Mouse (Mus musculus) heart, embryonic 15.5 days (tissue): Measurements from ENCODE around the gene Mill1. TPM values are rescaled to one million over a fixed set of nuclear protein-coding genes. Genes with fewer than 3 reads are reported as not detected.
"Not testable (repeated sequence)": the region's sequence is repeated elsewhere in the genome, so short reads cannot be mapped to it uniquely, and the experiment has no call there.

Experiments
- ATAC-seq: fragments of 200-750 bp; cut with Nextera tagmentation; replicated peaks from 2 replicates; pipeline ENCODE4 v1.8.0; 2017; ENCODE audit warnings: low read depth, moderate TSS enrichment; ENCODE audit not compliant: insufficient number of reproducible peaks, insufficient read depth, low FRiP score
- H3K27ac ChIP-seq: fragments of 300-500 bp; sonication (generic); 2 replicates; pipeline ENCODE4 v1.5.1; 2015; ENCODE audit warnings: mild to moderate bottlenecking, inconsistent platforms
- H3K27me3 ChIP-seq: fragments of 300-500 bp; sonication (generic); 2 replicates; pipeline ENCODE4 v1.6.1; 2015; ENCODE audit warnings: inconsistent platforms
- H3K36me3 ChIP-seq: fragments of 300-500 bp; sonication (generic); 2 replicates; pipeline ENCODE4 v1.6.1; 2015; ENCODE audit warnings: mild to moderate bottlenecking, inconsistent platforms
- H3K4me1 ChIP-seq: fragments of 300-500 bp; sonication (generic); replicated peaks from 2 replicates; pipeline ENCODE4 v1.6.1; 2015; ENCODE audit warnings: inconsistent platforms
- H3K4me2 ChIP-seq: fragments of 300-500 bp; sonication (generic); 2 replicates; pipeline ENCODE4 v1.6.1; 2015; ENCODE audit warnings: inconsistent platforms, mild to moderate bottlenecking, moderate library complexity
- H3K4me3 ChIP-seq: fragments of 300-500 bp; sonication (generic); 2 replicates; pipeline ENCODE4 v1.5.1; 2015; ENCODE audit warnings: mild to moderate bottlenecking, inconsistent platforms
- H3K9ac ChIP-seq: fragments of 300-500 bp; sonication (generic); 2 replicates; pipeline ENCODE4 v1.6.1; 2015; ENCODE audit warnings: mild to moderate bottlenecking, inconsistent platforms
- H3K9me3 ChIP-seq: fragments of 300-500 bp; sonication (generic); replicated peaks from 2 replicates; pipeline ENCODE4 v1.6.1; 2016; ENCODE audit warnings: inconsistent platforms
- WGBS: fragments of 180-500 bp; shearing (Covaris S2); methylation state at CpG from one replicate; pipeline ENCODE4 v1.1.7; 2015; ENCODE audit warnings: mixed read lengths; 5-methylcytosine and 5-hydroxymethylcytosine counted together
- polyA plus RNA-seq: library from polyadenylated mRNA; unstranded; fragments of >200 nt; fragmentation: Nextera tagmentation; extraction: Ambion mirVana; gene quantifications from 2 replicates; pipeline ENCODE4 v1.2.1, GENCODE M21; 2015

Gene Mill1
- polyA plus RNA-seq = not detected in 2 replicates

DNA sequence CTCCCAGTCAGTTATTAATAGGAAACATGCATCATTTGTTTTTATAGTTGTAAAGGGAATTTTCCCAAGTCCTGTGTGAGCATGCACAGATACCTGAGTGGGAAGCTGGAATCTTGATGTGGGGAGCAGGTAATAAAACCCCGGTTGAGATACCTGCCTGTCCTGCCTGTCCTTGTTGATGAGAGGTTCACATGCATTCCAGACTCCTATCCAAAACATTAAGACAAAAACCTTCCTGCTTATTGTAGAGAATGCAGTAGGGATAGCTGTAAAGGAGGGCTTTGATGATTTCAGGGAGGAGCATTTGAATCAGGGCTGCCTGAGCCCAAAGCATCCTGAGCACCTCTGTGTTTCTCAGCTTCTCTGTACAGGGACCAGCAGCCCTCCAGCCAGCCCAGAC lies at the start of gene Mill1:
TSS of gene Mill1 (plus strand) at position 301 of the 400 bp plus-strand sequence.
- WGBS = 39% methylated on average over 1 of the region's 1 CpGs
- no peak for ATAC-seq
- H3K36me3 ChIP-seq = no peaks in the 10 kb centered on the region
- no peaks in the 10 kb centered on the region for H3K9me3 ChIP-seq
- H3K9ac ChIP-seq = no peak within 1 kb of the TSS
- no peaks in the 10 kb centered on the region for H3K27me3 ChIP-seq
- H3K27ac ChIP-seq = no peak within 1 kb of the TSS
- H3K4me1 ChIP-seq = no peaks in the 10 kb centered on the region
- H3K4me3 ChIP-seq = no peak within 1 kb of the TSS
- H3K4me2 ChIP-seq = no peak within 1 kb of the TSS

DNA sequence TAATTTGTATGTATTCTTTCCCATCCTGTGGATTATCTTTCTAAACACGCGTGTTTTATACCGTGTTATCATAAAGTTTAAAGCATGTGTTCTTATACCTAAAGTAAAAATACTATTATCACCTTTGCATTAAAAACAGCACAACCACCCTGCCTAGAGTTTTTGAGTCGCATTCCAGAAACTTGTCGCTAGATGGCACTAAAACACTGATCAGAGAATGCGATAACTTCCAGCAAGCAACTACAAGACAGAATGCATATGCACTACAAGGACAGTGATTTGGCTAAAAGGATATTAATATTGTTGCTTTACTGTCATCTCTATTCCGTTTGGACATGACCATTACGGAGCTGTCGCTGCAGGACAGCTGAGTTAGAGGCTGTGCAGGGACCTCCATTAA lies 34.2 kb upstream of the Mill1 start:
- 15% methylated on average over 9 of the region's 9 CpGs for WGBS

GRCm38 (mm10) chr7:18214699-18215098 lies 30.4 kb upstream of the Mill1 start:
- Histone ChIP-seq H3K36me3 (no peaks in the 10 kb centered on the region), H3K27me3 (no peaks in the 10 kb centered on the region), H3K4me3 (no peak overlapping the region), H3K9me3 (no peaks in the 10 kb centered on the region), H3K9ac (no peak overlapping the region), H3K4me2 (no peak overlapping the region), H3K4me1 (no peaks in the 10 kb centered on the region), H3K27ac (no peak overlapping the region)
- ATAC-seq = no peak
- 47% methylated on average over 1 of the region's 1 CpGs for WGBS

More for the DNA sequence above, 34.2 kb upstream of the Mill1 start:
- H3K4me1 ChIP-seq = no peaks in the 10 kb centered on the region
- no peak overlapping the region for H3K4me3 ChIP-seq
- no peak overlapping the region for H3K27ac ChIP-seq
- no peak for ATAC-seq
- H3K4me2 ChIP-seq = no peak overlapping the region
- H3K36me3 ChIP-seq = no peaks in the 10 kb centered on the region
- no peaks in the 10 kb centered on the region for H3K9me3 ChIP-seq
- H3K27me3 ChIP-seq = no peaks in the 10 kb centered on the region
- H3K9ac ChIP-seq = no peak overlapping the region

GRCm38 (mm10) chr7:18238561-18238960 lies 6.6 kb upstream of the Mill1 start:
- Histone ChIP-seq H3K9me3 (no peaks in the 10 kb centered on the region), H3K4me3 (no peak overlapping the region), H3K4me1 (no peaks in the 10 kb centered on the region), H3K36me3 (no peaks in the 10 kb centered on the region), H3K27ac (no peak overlapping the region), H3K27me3 (no peaks in the 10 kb centered on the region), H3K9ac (no peak overlapping the region), H3K4me2 (no peak overlapping the region)
- ATAC-seq = no peak
- WGBS = 56% methylated on average over 2 of the region's 2 CpGs

DNA sequence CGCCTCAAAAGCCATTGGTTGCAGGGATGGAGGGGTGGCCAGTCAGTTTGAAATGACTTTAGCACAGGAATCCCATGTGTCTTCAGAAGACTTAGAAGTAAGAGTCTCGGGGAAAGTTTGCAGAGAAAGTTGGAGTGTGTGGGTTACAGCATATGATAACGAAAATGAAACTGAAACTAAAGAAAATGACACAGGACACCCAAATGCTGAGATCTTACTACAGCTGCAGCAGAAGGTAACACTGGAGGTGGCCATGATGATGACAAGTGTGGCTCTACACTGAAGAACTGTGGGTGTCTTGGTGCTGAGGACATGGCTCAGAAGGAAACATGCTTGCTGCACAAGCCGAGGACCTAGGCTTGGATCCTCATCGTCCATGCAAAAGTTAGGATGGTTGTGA lies 3.9 kb upstream of the Mill1 start:
- Histone ChIP-seq H3K36me3 (no peaks in the 10 kb centered on the region), H3K27me3 (no peaks in the 10 kb centered on the region), H3K4me2 (no peak overlapping the region), H3K9ac (no peak overlapping the region), H3K27ac (no peak overlapping the region), H3K9me3 (no peaks in the 10 kb centered on the region), H3K4me3 (no peak overlapping the region), H3K4me1 (no peaks in the 10 kb centered on the region)
- no peak for ATAC-seq
- WGBS = 69% methylated on average over 5 of the region's 5 CpGs

GRCm38 (mm10) chr7:18243959-18244573 lies 1.1 kb upstream of the Mill1 start:
- not testable (repeated sequence) for H3K27me3 ChIP-seq, H3K9ac ChIP-seq, H3K27ac ChIP-seq, H3K9me3 ChIP-seq, H3K36me3 ChIP-seq, H3K4me3 ChIP-seq, H3K4me2 ChIP-seq, ATAC-seq, H3K4me1 ChIP-seq
- WGBS = 33% methylated on average over 1 of the region's 1 CpGs

GRCm38 (mm10) chr7:18260219-18260618 lies 15.1 kb downstream of the Mill1 start:
- H3K4me2 ChIP-seq = no peak overlapping the region
- H3K36me3 ChIP-seq = no peaks in the 10 kb centered on the region
- H3K27ac ChIP-seq = no peak overlapping the region
- H3K9ac ChIP-seq = no peak overlapping the region
- no peak for ATAC-seq
- no peaks in the 10 kb centered on the region for H3K4me1 ChIP-seq
- 26% methylated on average over 1 of the region's 1 CpGs for WGBS
- H3K9me3 ChIP-seq = no peaks in the 10 kb centered on the region
- no peak overlapping the region for H3K4me3 ChIP-seq
- H3K27me3 ChIP-seq = no peaks in the 10 kb centered on the region

GRCm38 (mm10) chr7:18265089-18265488 lies 19.9 kb downstream of the Mill1 start:
- no peak for ATAC-seq
- Histone ChIP-seq H3K4me1 (no peaks in the 10 kb centered on the region), H3K36me3 (no peaks in the 10 kb centered on the region), H3K4me3 (no peak overlapping the region), H3K9me3 (no peaks in the 10 kb centered on the region; the same call in 1 of the 2 replicates), H3K4me2 (no peak overlapping the region), H3K27ac (no peak overlapping the region), H3K9ac (no peak overlapping the region), H3K27me3 (no peaks in the 10 kb centered on the region)
- WGBS = 54% methylated on average over 5 of the region's 5 CpGs

Other genes with a start within 250 kb of the Mill1 start
- not detected in 2 replicates for gene Ceacam13, start 235.5 kb upstream of the Mill1 start, polyA plus RNA-seq
- gene Ceacam12, start 179.4 kb upstream of the Mill1 start, polyA plus RNA-seq = not detected in 2 replicates
- gene Igfl3, start 68.9 kb upstream of the Mill1 start, polyA plus RNA-seq = not detected in 2 replicates
- not detected in 2 replicates for gene Psg18, start 109.7 kb downstream of the Mill1 start, polyA plus RNA-seq
- gene Psg28, start 186.7 kb downstream of the Mill1 start, polyA plus RNA-seq = not detected in 2 replicates
- not detected in 2 replicates for gene Psg26, start 238.8 kb downstream of the Mill1 start, polyA plus RNA-seq